In the genomic region with DNA sequence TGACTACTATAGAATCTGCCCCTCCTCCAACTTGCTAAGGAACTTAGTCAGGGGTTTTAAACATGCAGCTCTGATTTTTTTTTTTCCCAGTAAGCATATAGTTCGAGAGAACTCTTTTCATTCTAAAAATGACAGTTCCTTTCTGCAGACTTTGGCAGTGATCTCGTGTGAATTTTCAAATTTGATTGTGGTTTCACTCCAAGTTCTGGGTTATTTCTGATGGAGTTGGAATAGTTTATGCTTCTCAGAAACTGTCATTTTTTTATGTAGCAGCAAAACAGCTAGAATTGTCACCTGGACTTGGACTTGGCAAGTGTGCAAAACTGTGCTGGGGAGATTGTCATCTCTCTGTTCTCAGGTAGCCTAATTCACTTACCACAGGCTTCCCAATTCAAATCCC, we compare ENCODE assay signal across 10 mouse cellular contexts.
"Had no signal": no experiment of that assay in that cellular context is flagged by ENCODE, and none has a peak within 500 bp of the region (broad histone marks: within the 10 kb centered on the region; RNA-seq: fewer than 3 reads in every experiment).

No protein-coding gene starts in this region.

- DNase-seq: kidney, adult 2 months; kidney, postnatal 25 days; liver, embryonic 13.5 days; lung, adult 2 months; lung, postnatal 14 days; lung, postnatal 4 days; midbrain, embryonic 14.5 days; right cerebral cortex, postnatal 4 days; thymus, postnatal 25 days had no signal

- ATAC-seq: intestine, postnatal 0 days had no signal
